Mouse (Mus musculus): Measurements from ENCODE around the gene Ss18l1.

DNA sequence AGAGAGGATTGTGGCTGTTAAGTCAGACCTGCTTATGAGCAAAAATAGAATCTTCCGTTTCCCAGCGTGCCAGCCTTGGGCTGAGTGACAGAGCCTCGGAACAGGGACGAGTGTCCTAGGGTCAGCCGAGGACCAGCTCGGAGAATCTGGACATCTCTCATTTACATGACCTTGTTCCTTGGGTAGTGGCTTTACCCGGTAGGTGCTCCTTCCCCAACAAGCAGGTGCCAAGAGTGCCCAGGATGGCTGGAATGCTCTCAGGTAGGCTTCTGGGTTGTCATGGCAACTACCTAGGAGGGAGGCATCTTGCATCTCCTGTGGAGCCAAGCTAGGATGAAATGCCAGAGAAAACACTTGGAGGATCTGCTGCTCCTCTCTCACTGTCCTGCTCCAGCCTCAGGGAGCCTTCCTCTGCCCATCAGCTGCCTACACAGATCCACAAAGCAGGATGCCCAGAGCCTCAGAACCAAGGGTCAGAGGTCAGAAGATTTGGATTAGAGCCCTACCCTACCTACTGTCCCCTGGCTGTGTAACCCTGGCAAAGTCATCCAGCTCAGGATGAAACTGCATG is 22.1 kb upstream of the Ss18l1 start:
- TF ChIP-seq POLR2A (IDR thresholded peaks at IDR 0.05; ENCODE audit: borderline replicate concordance, insufficient read depth, low read length) = no peak
- no peak for TF ChIP-seq CTCF (IDR thresholded peaks at IDR 0.05; ENCODE audit: borderline replicate concordance, insufficient read depth, low read depth, low read length)
